Mouse (Mus musculus): ENCODE results near the gene Otx1. TPM values are rescaled to one million over a fixed set of nuclear protein-coding genes. Genes with fewer than 3 reads are reported as not detected.
A peak's percentile ranks its signal among the peaks of the same experiment; 100 is the strongest.

The Otx1 gene
- total and polyA plus RNA-seq, 3 experiments: not detected

DNA sequence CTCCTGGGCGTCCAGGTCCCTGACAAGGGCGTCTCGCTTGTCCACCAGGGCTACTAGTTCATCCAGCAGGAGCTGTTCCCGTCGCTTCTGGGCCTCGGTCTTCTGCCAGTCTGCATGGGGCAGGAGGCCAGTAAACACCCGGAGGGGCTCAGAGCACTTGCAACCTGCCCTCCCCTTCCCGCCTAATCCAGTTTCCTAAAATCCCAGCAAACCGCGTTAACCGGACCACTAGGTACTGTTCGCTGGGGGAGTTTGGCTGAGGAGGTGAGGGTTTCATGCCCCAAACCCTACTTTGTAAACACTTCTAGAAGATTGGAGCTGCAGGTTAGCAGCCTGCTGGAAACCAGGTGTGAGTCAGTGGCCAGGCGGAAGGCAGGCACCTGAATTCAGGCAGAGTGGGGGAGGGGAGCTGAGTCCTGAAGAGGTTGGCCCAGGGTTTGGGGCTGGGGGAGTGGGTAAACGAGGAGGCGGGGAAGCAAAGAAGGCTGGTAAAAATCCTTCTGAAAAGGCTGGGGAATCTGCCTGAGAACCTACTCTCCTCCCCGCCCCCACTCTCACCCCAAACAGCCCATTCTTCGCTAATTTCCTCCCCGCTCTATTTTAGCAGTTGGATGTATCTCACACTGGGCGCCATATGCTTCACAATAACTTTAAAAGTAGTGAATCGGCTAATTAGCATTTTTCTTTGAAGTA is 4.5 kb upstream of the Otx1 start:
- dilution Hi-C loops (cut with MboI; ENCODE audit: extremely low pct_ligation_motif_present, extremely low pct_unique_long_range_greater_than_20kb, low sequenced_read_pairs) (no loop called here), in situ Hi-C loops (cut with MboI; ENCODE audit: low pct_ligation_motif_present, low pct_unique_long_range_greater_than_20kb, low sequenced_read_pairs) (no loop called here)
- Histone ChIP-seq H3K27ac (ENCODE audit: insufficient read depth, low read depth) (no peak overlapping the region), H3K27me3 (replicated peaks) (no peaks in the 10 kb centered on the region), H3K4me3 (replicated peaks in 1 of 3; ENCODE audit: low read depth in 2 of 3, low read length in 2 of 3, poor library complexity in 1 of 3) (peak overlapping the region; percentile 35 to 44 (median 40)), H3K79me2 (replicated peaks; ENCODE audit: control insufficient read depth, extremely low read depth, insufficient read depth, poor library complexity, severe bottlenecking) (no peaks in the 10 kb centered on the region), H3K4me1 (ENCODE audit: control insufficient read depth in 1 of 2, insufficient read depth in 2 of 2) (peaks cover 0 to 23% of the 10 kb centered on the region in 2 experiments; a peak in 2 of 4 replicates), H3K9ac (ENCODE audit: insufficient read depth, low read depth) (peak overlapping the region; percentile 39), H3K4me2 (ENCODE audit: insufficient read depth, low read depth, poor library complexity, severe bottlenecking) (peak overlapping the region; percentile 89), H3K9me3 (replicated peaks; ENCODE audit: low read length) (peaks cover 5% of the 10 kb centered on the region), H3K36me3 (replicated peaks in 1 of 2; ENCODE audit: control insufficient read depth in 1 of 2, insufficient read depth in 1 of 2, low read length in 1 of 2) (no peaks in the 10 kb centered on the region)
- DNase-seq (ENCODE audit: extremely low read depth): peak; percentile 12
- TF ChIP-seq EP300 (IDR thresholded peaks at IDR 0.05; ENCODE audit: low read length): 0 out of 2 replicates have a peak, but pooled peaks have one; percentile 4
- TF ChIP-seq SIN3A (IDR thresholded peaks at IDR 0.05; ENCODE audit: low read length): no peak
- TF ChIP-seq ELF1 (IDR thresholded peaks at IDR 0.05; ENCODE audit: low read depth, low read length): no peak
- peak; percentile 79 for TF ChIP-seq CHD2 (IDR thresholded peaks at IDR 0.05; ENCODE audit: low read length)
- no peak for TF ChIP-seq PAX5 (IDR thresholded peaks at IDR 0.05; ENCODE audit: low read length)
- TF ChIP-seq TCF12 (IDR thresholded peaks at IDR 0.05; ENCODE audit: low read depth, low read length): no peak
- no peak for TF ChIP-seq RAD21 (IDR thresholded peaks at IDR 0.05; ENCODE audit: low read depth, low read length)

DNA sequence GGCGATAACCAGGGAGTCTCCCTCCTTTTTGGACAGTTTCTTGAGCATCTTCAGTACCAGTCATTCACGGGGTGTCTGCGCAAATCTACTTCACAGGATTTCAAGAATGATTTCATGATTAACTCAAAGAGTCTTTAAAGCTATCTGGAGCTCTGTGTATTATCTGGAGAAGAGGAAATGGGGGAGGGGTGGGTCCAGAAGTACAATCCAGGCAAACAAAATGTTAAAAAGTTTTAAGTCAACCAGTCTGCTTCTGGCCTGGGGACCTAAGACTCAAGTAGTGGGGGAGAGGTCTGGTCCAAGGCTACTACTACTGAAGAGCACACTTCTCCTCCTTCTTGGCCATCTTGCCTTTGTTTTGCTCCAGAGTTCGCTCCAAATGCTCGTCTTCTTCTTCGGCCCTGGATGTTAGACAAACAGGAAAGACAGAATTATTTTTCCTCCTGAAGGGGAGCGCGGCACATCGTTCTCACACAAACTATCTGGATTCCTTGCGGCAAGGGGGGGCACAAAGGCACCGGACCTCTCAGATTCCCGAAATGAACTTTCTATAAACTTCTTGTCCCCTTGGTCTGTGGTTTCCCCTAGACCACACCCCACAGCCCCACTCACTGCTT is 3.9 kb upstream of the Otx1 start:
- DNase-seq (ENCODE audit: extremely low read depth): no peak
- in situ Hi-C loops (cut with MboI; ENCODE audit: low pct_ligation_motif_present, low pct_unique_long_range_greater_than_20kb, low sequenced_read_pairs) (no loop called here), dilution Hi-C loops (cut with MboI; ENCODE audit: extremely low pct_ligation_motif_present, extremely low pct_unique_long_range_greater_than_20kb, low sequenced_read_pairs) (no loop called here)
- Histone ChIP-seq H3K9me3 (replicated peaks; ENCODE audit: low read length) (peaks cover 10% of the 10 kb centered on the region), H3K27me3 (replicated peaks) (no peaks in the 10 kb centered on the region), H3K4me3 (replicated peaks in 1 of 3; ENCODE audit: low read depth in 2 of 3, low read length in 2 of 3, poor library complexity in 1 of 3) (no peak overlapping the region), H3K27ac (ENCODE audit: insufficient read depth, low read depth) (no peak overlapping the region), H3K79me2 (replicated peaks; ENCODE audit: control insufficient read depth, extremely low read depth, insufficient read depth, poor library complexity, severe bottlenecking) (no peaks in the 10 kb centered on the region), H3K36me3 (replicated peaks in 1 of 2; ENCODE audit: control insufficient read depth in 1 of 2, insufficient read depth in 1 of 2, low read length in 1 of 2) (no peaks in the 10 kb centered on the region), H3K4me2 (ENCODE audit: insufficient read depth, low read depth, poor library complexity, severe bottlenecking) (no peak overlapping the region), H3K4me1 (ENCODE audit: control insufficient read depth in 1 of 2, insufficient read depth in 2 of 2) (peaks cover 0 to 23% of the 10 kb centered on the region in 2 experiments; a peak in 2 of 4 replicates), H3K9ac (ENCODE audit: insufficient read depth, low read depth) (no peak overlapping the region)
- TF ChIP-seq HCFC1 (IDR thresholded peaks at IDR 0.05; ENCODE audit: low read depth, low read length): no peak
- no peak for TF ChIP-seq MAFK (IDR thresholded peaks at IDR 0.05; ENCODE audit: insufficient replicate concordance, low read length)
- no peak for TF ChIP-seq POLR2AphosphoS2 (IDR thresholded peaks at IDR 0.05; ENCODE audit: low read depth, low read length)
- no peak for TF ChIP-seq ZC3H11A (IDR thresholded peaks at IDR 0.05; ENCODE audit: low read depth, low read length)
- TF ChIP-seq USF2 (conservative IDR thresholded peaks at IDR 0.05; ENCODE audit: low read depth, low read length): no peak
- no peak for TF ChIP-seq CHD2 (IDR thresholded peaks at IDR 0.05; ENCODE audit: low read length)
- TF ChIP-seq KAT2A (IDR thresholded peaks at IDR 0.05; ENCODE audit: insufficient replicate concordance, low read length): no peak
- TF ChIP-seq CHD1 (IDR thresholded peaks at IDR 0.05; ENCODE audit: low read depth, low read length): no peak
- TF ChIP-seq SMC3 (IDR thresholded peaks at IDR 0.05; ENCODE audit: low read depth, low read length): no peak
- no peak for TF ChIP-seq MAX (IDR thresholded peaks at IDR 0.05; ENCODE audit: low read length)
- TF ChIP-seq POLR2A (IDR thresholded peaks at IDR 0.05; ENCODE audit: low read depth, low read length): no peak
